Mouse (Mus musculus) embryonic facial prominence, embryonic 14.5 days (tissue): Measurements from ENCODE around the gene Gatd1. TPM values are rescaled to one million over a fixed set of nuclear protein-coding genes. Genes with fewer than 3 reads are reported as not detected.
A peak's percentile ranks its signal among the peaks of the same experiment; 100 is the strongest.

Experiments used
- ATAC-seq: fragments of 200-750 bp; cut with Nextera tagmentation; 2 replicates; pipeline ENCODE4 v1.8.0; 2017; ENCODE audit warnings: low read depth, moderate number of reproducible peaks, moderate TSS enrichment
- DNase-seq: peaks from one replicate; pipeline ENCODE4 v3.0.0-alpha.2; 2015; ENCODE audit warnings: low spot score
- H3K27ac ChIP-seq: fragments of 300-500 bp; sonication (generic); replicated peaks from 2 replicates; pipeline ENCODE4 v1.5.1; 2014; ENCODE audit warnings: low read depth, mild to moderate bottlenecking, low read length, moderate library complexity
- H3K27me3 ChIP-seq: fragments of 300-500 bp; sonication (generic); replicated peaks from 2 replicates; pipeline ENCODE4 v1.6.1; 2014; ENCODE audit warnings: low read length; ENCODE audit not compliant: control insufficient read depth, insufficient read depth
- H3K36me3 ChIP-seq: fragments of 300-500 bp; sonication (generic); 2 replicates; pipeline ENCODE4 v1.6.1; 2014; ENCODE audit warnings: low read length, mixed read lengths; ENCODE audit not compliant: control insufficient read depth, insufficient read depth
- H3K4me1 ChIP-seq: fragments of 300-500 bp; sonication (generic); 2 replicates; pipeline ENCODE4 v1.6.1; 2014; ENCODE audit warnings: antibody characterized with exemption, low read length; ENCODE audit not compliant: control insufficient read depth, insufficient read depth
- H3K4me2 ChIP-seq: fragments of 300-500 bp; sonication (generic); 2 replicates; pipeline ENCODE4 v1.6.1; 2014; ENCODE audit warnings: low read depth, mild to moderate bottlenecking, low read length, moderate library complexity, mixed read lengths
- H3K4me3 ChIP-seq: fragments of 300-500 bp; sonication (generic); 2 replicates; pipeline ENCODE4 v1.5.1; 2014; ENCODE audit warnings: low read depth, mild to moderate bottlenecking, low read length
- H3K9ac ChIP-seq: fragments of 300-500 bp; sonication (generic); 2 replicates; pipeline ENCODE4 v1.6.1; 2014; ENCODE audit warnings: low read depth, mild to moderate bottlenecking, low read length, moderate library complexity, mixed read lengths
- H3K9me3 ChIP-seq: fragments of 300-500 bp; sonication (generic); 2 replicates; pipeline ENCODE4 v1.6.1; 2016; ENCODE audit warnings: low read length; ENCODE audit not compliant: control insufficient read depth
- WGBS: fragments of 180-500 bp; shearing (Covaris S2); extraction: QIAGEN DNeasy Blood & Tissue Kit; methylation state at CpG from one replicate; pipeline ENCODE4 v1.1.7; 2014; 5-methylcytosine and 5-hydroxymethylcytosine counted together
- polyA plus RNA-seq: library from polyadenylated mRNA; unstranded; fragments of >200 nt; fragmentation: Nextera tagmentation; extraction: Ambion mirVana; gene quantifications from 2 replicates; pipeline ENCODE4 v1.2.1, GENCODE M21; 2014

The Gatd1 gene
- polyA plus RNA-seq, 1 experiment from 2014 or later: 37.1 TPM

GRCm38 (mm10) chr7:141438201-141438968 is 24.4 kb upstream of the Gatd1 start:
- Histone ChIP-seq H3K9me3 (no peaks in the 10 kb centered on the region), H3K4me1 (peaks cover 34% of the 10 kb centered on the region), H3K4me3 (no peak overlapping the region), H3K27ac (no peak overlapping the region), H3K4me2 (no peak overlapping the region), H3K9ac (no peak overlapping the region), H3K36me3 (peaks cover 41% of the 10 kb centered on the region), H3K27me3 (no peaks in the 10 kb centered on the region)
- DNase-seq (no peak), ATAC-seq (no peak)
- 88% methylated on average over 12 of the region's 12 CpGs for WGBS

GRCm38 (mm10) chr7:141437178-141438120 is 23.5 kb upstream of the Gatd1 start, which contains the start of gene Slc25a22:
Gene Slc25a22, minus strand, starts transcription at chr7:141437892.
- peak; percentile 85 for ATAC-seq
- WGBS: 6% methylated on average over 47 of the region's 53 CpGs
- Histone ChIP-seq H3K9me3 (no peaks in the 10 kb centered on the region), H3K9ac (peak within 1 kb of the TSS; percentile 77), H3K36me3 (peaks cover 50% of the 10 kb centered on the region), H3K4me2 (peak within 1 kb of the TSS; percentile 95), H3K4me3 (peak within 1 kb of the TSS; percentile 73), H3K4me1 (peaks cover 25% of the 10 kb centered on the region), H3K27ac (peak within 1 kb of the TSS; percentile 52), H3K27me3 (no peaks in the 10 kb centered on the region)
- DNase-seq: peak; percentile 90

GRCm38 (mm10) chr7:141436523-141436892 is 22.6 kb upstream of the Gatd1 start:
- H3K27me3 ChIP-seq: no peaks in the 10 kb centered on the region
- no peak for ATAC-seq
- 75% methylated on average over 2 of the region's 2 CpGs for WGBS
- H3K36me3 ChIP-seq: peaks cover 53% of the 10 kb centered on the region
- H3K4me2 ChIP-seq: peak overlapping the region; percentile 95
- DNase-seq: no peak
- H3K4me1 ChIP-seq: peaks cover 22% of the 10 kb centered on the region; the same call in 1 of the 2 replicates
- H3K4me3 ChIP-seq: peak overlapping the region; percentile 73
- peak overlapping the region; percentile 77 for H3K9ac ChIP-seq
- no peak overlapping the region for H3K27ac ChIP-seq
- H3K9me3 ChIP-seq: no peaks in the 10 kb centered on the region

GRCm38 (mm10) chr7:141435856-141436522 is 22.1 kb upstream of the Gatd1 start:
- peaks cover 22% of the 10 kb centered on the region; the same call in 1 of the 2 replicates for H3K4me1 ChIP-seq
- H3K4me3 ChIP-seq: peak overlapping the region; percentile 73; the same call in 1 of the 2 replicates
- no peaks in the 10 kb centered on the region for H3K9me3 ChIP-seq
- H3K9ac ChIP-seq: no peak overlapping the region
- no peak overlapping the region for H3K27ac ChIP-seq
- no peak for ATAC-seq
- DNase-seq: no peak
- H3K36me3 ChIP-seq: peaks cover 53% of the 10 kb centered on the region
- H3K27me3 ChIP-seq: no peaks in the 10 kb centered on the region
- WGBS: 69% methylated on average over 9 of the region's 9 CpGs
- H3K4me2 ChIP-seq: peak overlapping the region; percentile 95

- Histone ChIP-seq H3K9ac (peak overlapping the region; percentile 64), H3K27me3 (no peaks in the 10 kb centered on the region), H3K4me1 (peaks cover 22% of the 10 kb centered on the region; the same call in 1 of the 2 replicates), H3K9me3 (no peaks in the 10 kb centered on the region), H3K36me3 (peaks cover 56% of the 10 kb centered on the region), H3K27ac (0 out of 2 replicates have a peak overlapping the region, but pooled peaks have one; percentile 45), H3K4me2 (peak overlapping the region; percentile 74), H3K4me3 (peak overlapping the region; percentile 44)
- ATAC-seq: no peak
- DNase-seq: peak; percentile 70
- 4% methylated on average over 15 of the region's 17 CpGs for WGBS
These were observed 21.4 kb upstream of the Gatd1 start for GRCm38 (mm10) chr7:141435129-141435855.

- ATAC-seq (no peak), DNase-seq (peak; percentile 74)
- Histone ChIP-seq H3K36me3 (peaks cover 50% of the 10 kb centered on the region), H3K4me1 (peaks cover 22% of the 10 kb centered on the region; the same call in 1 of the 2 replicates), H3K9me3 (no peaks in the 10 kb centered on the region), H3K4me2 (peak overlapping the region; percentile 74), H3K4me3 (peak overlapping the region; percentile 44), H3K27me3 (no peaks in the 10 kb centered on the region), H3K27ac (peak overlapping the region; percentile 45; the same call in 1 of the 2 replicates), H3K9ac (peak overlapping the region; percentile 64)
- 18% methylated on average over 7 of the region's 8 CpGs for WGBS
These were observed 20.5 kb upstream of the Gatd1 start for GRCm38 (mm10) chr7:141434464-141434863.

- Histone ChIP-seq H3K9me3 (no peaks in the 10 kb centered on the region), H3K4me2 (peak overlapping the region; percentile 74), H3K4me3 (peak overlapping the region; percentile 44), H3K27me3 (no peaks in the 10 kb centered on the region), H3K4me1 (peaks cover 26% of the 10 kb centered on the region; the same call in 1 of the 2 replicates), H3K9ac (peak overlapping the region; percentile 64), H3K36me3 (peaks cover 43% of the 10 kb centered on the region), H3K27ac (no peak overlapping the region)
- ATAC-seq (no peak), DNase-seq (no peak)
- WGBS: 77% methylated on average over 15 of the region's 15 CpGs
These were observed 19.8 kb upstream of the Gatd1 start for GRCm38 (mm10) chr7:141433517-141434400.
